Mouse (Mus musculus) right cerebral cortex, adult 18-20 months (tissue): Measurements from ENCODE around the gene Ctsw.
"Not testable (repeated sequence)": the region's sequence is repeated elsewhere in the genome, so short reads cannot be mapped to it uniquely, and the experiment has no call there.

Experiments
- DNase-seq: peaks from one replicate; pipeline ENCODE4 v3.0.0; 2022; ENCODE audit warnings: mixed read lengths

The Ctsw gene

GRCm38 (mm10) chr19:5468374-5468773 lies at the start of gene Ctsw:
TSS of gene Ctsw (minus strand) at chr19:5468507.
- no peak for DNase-seq

GRCm38 (mm10) chr19:5516906-5517505 lies 48.7 kb upstream of the Ctsw start:
- no peak for DNase-seq

- DNase-seq: no peak
Observed at GRCm38 (mm10) chr19:5515840-5516777, 47.8 kb upstream of the Ctsw start.

- DNase-seq: no peak
Observed at GRCm38 (mm10) chr19:5513005-5513349, 44.7 kb upstream of the Ctsw start.

GRCm38 (mm10) chr19:5512091-5513004 lies 44.0 kb upstream of the Ctsw start:
- DNase-seq: no peak

- DNase-seq: no peak
Observed at GRCm38 (mm10) chr19:5511074-5511632, 42.8 kb upstream of the Ctsw start.

- peak; percentile 99 for DNase-seq
Observed at GRCm38 (mm10) chr19:5510031-5511026, 42.0 kb upstream of the Ctsw start, which contains the start of gene Snx32. TSS of gene Snx32 (minus strand) at chr19:5510538.

- no peak for DNase-seq
Observed at GRCm38 (mm10) chr19:5503687-5504086, 35.4 kb upstream of the Ctsw start, which contains the start of gene 1700020D05Rik. TSS of gene 1700020D05Rik (minus strand) at chr19:5503787.

GRCm38 (mm10) chr19:5500330-5500875 lies 32.1 kb upstream of the Ctsw start:
- DNase-seq: no peak

GRCm38 (mm10) chr19:5496052-5496370 lies 27.7 kb upstream of the Ctsw start:
- no peak for DNase-seq

- DNase-seq: no peak
Observed at GRCm38 (mm10) chr19:5495353-5496051, 27.2 kb upstream of the Ctsw start.

- DNase-seq: no peak
Observed at GRCm38 (mm10) chr19:5494314-5494713, 26.0 kb upstream of the Ctsw start.

GRCm38 (mm10) chr19:5493301-5493721 lies 25.0 kb upstream of the Ctsw start:
- DNase-seq: not testable (repeated sequence)

- DNase-seq: no peak
Observed at GRCm38 (mm10) chr19:5492641-5493040, 24.3 kb upstream of the Ctsw start.

- peak; percentile 89 for DNase-seq
Observed at GRCm38 (mm10) chr19:5490898-5491708, 22.8 kb upstream of the Ctsw start.

- peak; percentile 97 for DNase-seq
Observed at GRCm38 (mm10) chr19:5490313-5490897, 22.1 kb upstream of the Ctsw start, which contains the start of gene Cfl1. TSS of gene Cfl1 (plus strand) at chr19:5490455.

GRCm38 (mm10) chr19:5489721-5490120 lies 21.4 kb upstream of the Ctsw start:
- not testable (repeated sequence) for DNase-seq

- DNase-seq: peak; percentile 98
Observed at GRCm38 (mm10) chr19:5488878-5489571, 20.7 kb upstream of the Ctsw start.
